8 mouse cellular contexts compared by ENCODE assay signal in genomic region chr17:36835591-36836426, GRCm38 (mm10). TPM values are rescaled to one million over a fixed set of nuclear protein-coding genes. Genes with fewer than 3 reads are reported as not detected.
DNase-seq lines count a peak whose midpoint lies in the region; ATAC-seq and TF ChIP-seq lines count a peak whose summit lies in the region.

No protein-coding gene starts in this region.

- no peak for ATAC-seq in forebrain, embryonic 13.5 days
- no peak for ATAC-seq in heart, postnatal 0 days (ENCODE audit: insufficient read depth, low read depth)
- peak; percentile 37 for ATAC-seq in liver, postnatal 0 days
- 0 out of 2 replicates have a peak, but pooled peaks have one; percentile 2 for ATAC-seq in neural tube, embryonic 14.5 days (ENCODE audit: low read depth)

- peak overlapping the region; percentile 59 for H3K4me2 ChIP-seq in forebrain, embryonic 13.5 days
- peak overlapping the region; percentile 69 for H3K4me2 ChIP-seq in heart, postnatal 0 days (ENCODE audit: low read depth, low read length)
- peak overlapping the region; percentile 94 for H3K4me2 ChIP-seq in liver, postnatal 0 days (ENCODE audit: low read depth, low read length)
- peak overlapping the region; percentile 63; the same call in 1 of the 2 replicates for H3K4me2 ChIP-seq in neural tube, embryonic 14.5 days (ENCODE audit: low read depth, low read length)

- no peak for TF ChIP-seq EP300 in heart, postnatal 0 days (IDR thresholded peaks at IDR 0.05; ENCODE audit: low read depth)
- TF ChIP-seq EP300 in liver, postnatal 0 days (IDR thresholded peaks at IDR 0.05; ENCODE audit: low read depth) = no peak

- no peak for TF ChIP-seq CTCF in E14TG2a.4 (conservative IDR thresholded peaks at IDR 0.05; ENCODE audit: low read length)
- TF ChIP-seq CTCF in heart, postnatal 0 days (IDR thresholded peaks at IDR 0.05; ENCODE audit: low read depth) = peak; percentile 17
- TF ChIP-seq CTCF in liver, postnatal 0 days (IDR thresholded peaks at IDR 0.05; ENCODE audit: low read depth) = peak; percentile 49
- TF ChIP-seq CTCF in thymus, adult 2 months (IDR thresholded peaks at IDR 0.05; ENCODE audit: borderline replicate concordance, control insufficient read depth, extremely low read depth, insufficient read depth, low read length, poor library complexity) = no peak

- H3K9ac ChIP-seq in forebrain, embryonic 13.5 days = no peak overlapping the region
- H3K9ac ChIP-seq in heart, postnatal 0 days (replicated peaks; ENCODE audit: low read depth, low read length) = 0 out of 2 replicates have a peak overlapping the region, but pooled peaks have one; percentile 26
- H3K9ac ChIP-seq in liver, postnatal 0 days (replicated peaks) = peak overlapping the region; percentile 73; the same call in 1 of the 2 replicates
- H3K9ac ChIP-seq in neural tube, embryonic 14.5 days (replicated peaks; ENCODE audit: low read depth, low read length) = no peak overlapping the region

- H3K27ac ChIP-seq in forebrain, embryonic 13.5 days = no peak overlapping the region
- peak overlapping the region; percentile 93 for H3K27ac ChIP-seq in heart, postnatal 0 days (ENCODE audit: low read depth)
- peak overlapping the region; percentile 85 for H3K27ac ChIP-seq in liver, postnatal 0 days (ENCODE audit: low read depth)
- H3K27ac ChIP-seq in neural tube, embryonic 14.5 days (ENCODE audit: low read depth, low read length) = no peak overlapping the region
- no peak overlapping the region; the same call in 1 of the 2 replicates for H3K27ac ChIP-seq in thymus, adult 2 months (ENCODE audit: control insufficient read depth, insufficient read depth, low read length)

- peak overlapping the region; percentile 88 for H3K4me3 ChIP-seq in E14TG2a.4 (replicated peaks; ENCODE audit: low read length)
- no peak overlapping the region; the same call in 1 of the 2 replicates for H3K4me3 ChIP-seq in forebrain, embryonic 13.5 days
- H3K4me3 ChIP-seq in heart, postnatal 0 days (ENCODE audit: low read depth, low read length) = peak overlapping the region; percentile 69
- peak overlapping the region; percentile 66 for H3K4me3 ChIP-seq in liver, postnatal 0 days (ENCODE audit: low read depth, low read length)
- no peak overlapping the region for H3K4me3 ChIP-seq in neural tube, embryonic 14.5 days (ENCODE audit: low read depth, low read length)
- H3K4me3 ChIP-seq in thymus, adult 2 months (ENCODE audit: control insufficient read depth, insufficient read depth, low read length) = no peak overlapping the region

- no peaks in the 10 kb centered on the region for H3K27me3 ChIP-seq in E14TG2a.4 (ENCODE audit: insufficient read depth, low read length)
- H3K27me3 ChIP-seq in forebrain, embryonic 13.5 days = no peaks in the 10 kb centered on the region
- H3K27me3 ChIP-seq in heart, postnatal 0 days (ENCODE audit: control insufficient read depth, insufficient read depth, low read length) = no peaks in the 10 kb centered on the region
- H3K27me3 ChIP-seq in liver, postnatal 0 days (ENCODE audit: insufficient read depth, low read length) = no peaks in the 10 kb centered on the region
- H3K27me3 ChIP-seq in neural tube, embryonic 14.5 days (ENCODE audit: control insufficient read depth, insufficient read depth, low read length) = no peaks in the 10 kb centered on the region
- H3K27me3 ChIP-seq in thymus, adult 2 months (ENCODE audit: control insufficient read depth, insufficient read depth, low read length) = no peaks in the 10 kb centered on the region

- H3K36me3 ChIP-seq in E14TG2a.4 (ENCODE audit: insufficient read depth, low read length) = peaks cover 14% of the 10 kb centered on the region
- no peaks in the 10 kb centered on the region for H3K36me3 ChIP-seq in forebrain, embryonic 13.5 days (ENCODE audit: poor library complexity, severe bottlenecking)
- 0 out of 2 replicates have a peak, but pooled peaks cover 9% of the 10 kb centered on the region for H3K36me3 ChIP-seq in heart, postnatal 0 days (replicated peaks; ENCODE audit: control insufficient read depth, insufficient read depth, low read length)
- H3K36me3 ChIP-seq in liver, postnatal 0 days (replicated peaks; ENCODE audit: insufficient read depth, low read length) = no peaks in the 10 kb centered on the region
- H3K36me3 ChIP-seq in neural tube, embryonic 14.5 days (ENCODE audit: control insufficient read depth, insufficient read depth, low read length) = no peaks in the 10 kb centered on the region
- no peaks in the 10 kb centered on the region for H3K36me3 ChIP-seq in thymus, adult 2 months (ENCODE audit: control insufficient read depth, insufficient read depth, low read length)

- DNase-seq in c-Kit-negative CD71-positive TER-119-positive erythroid progenitor cells, embryonic 14.5 days (ENCODE audit: low read depth, low spot score) = peak; percentile 48
- peak; percentile 54 for DNase-seq in heart, postnatal 0 days (ENCODE audit: low spot score)
- peak; percentile 73 to 82 for DNase-seq in kidney, postnatal 36 days
- DNase-seq in liver, postnatal 0 days = peak; percentile 72
- DNase-seq in thymus, adult 2 months = peak; percentile 75

- H3K4me1 ChIP-seq in E14TG2a.4 (replicated peaks; ENCODE audit: low read depth, low read length) = peaks cover 65% of the 10 kb centered on the region
- peaks cover 17% of the 10 kb centered on the region for H3K4me1 ChIP-seq in forebrain, embryonic 13.5 days
- peaks cover 8% of the 10 kb centered on the region for H3K4me1 ChIP-seq in heart, postnatal 0 days (ENCODE audit: control insufficient read depth, insufficient read depth)
- H3K4me1 ChIP-seq in liver, postnatal 0 days (ENCODE audit: insufficient read depth) = peaks cover 15% of the 10 kb centered on the region
- peaks cover 5% of the 10 kb centered on the region for H3K4me1 ChIP-seq in neural tube, embryonic 14.5 days (ENCODE audit: control insufficient read depth, insufficient read depth, low read length)
- peaks cover 6% of the 10 kb centered on the region for H3K4me1 ChIP-seq in thymus, adult 2 months (replicated peaks; ENCODE audit: control insufficient read depth, insufficient read depth, low read length)

- WGBS in forebrain, embryonic 13.5 days = 37% methylated on average over 12 of the region's 12 CpGs
- WGBS in heart, postnatal 0 days = 34% methylated on average over 12 of the region's 12 CpGs
- WGBS in liver, postnatal 0 days (ENCODE audit: insufficient replicate concordance) = 27% methylated on average over 12 of the region's 12 CpGs
- 38% methylated on average over 12 of the region's 12 CpGs for WGBS in neural tube, embryonic 14.5 days
- WGBS in thymus, adult 2 months = 42% methylated on average over 12 of the region's 12 CpGs

- H3K9me3 ChIP-seq in E14TG2a.4 (ENCODE audit: low read length) = peaks cover 9% of the 10 kb centered on the region
- H3K9me3 ChIP-seq in forebrain, embryonic 13.5 days (replicated peaks) = no peaks in the 10 kb centered on the region
- no peaks in the 10 kb centered on the region for H3K9me3 ChIP-seq in heart, postnatal 0 days (replicated peaks; ENCODE audit: control insufficient read depth, low read length)
- no peaks in the 10 kb centered on the region; the same call in 1 of the 2 replicates for H3K9me3 ChIP-seq in liver, postnatal 0 days (ENCODE audit: low read length)
- no peaks in the 10 kb centered on the region for H3K9me3 ChIP-seq in neural tube, embryonic 14.5 days (ENCODE audit: control insufficient read depth, low read length)

- TF ChIP-seq POLR2A in thymus, adult 2 months (IDR thresholded peaks at IDR 0.05; ENCODE audit: control insufficient read depth, extremely low read depth, insufficient read depth, low read length, poor library complexity) = no peak

RNA-seq across cellular contexts. Expression of gene Trim26, which starts 1.1 kb away (rescaled TPM):
- polyA plus RNA-seq in forebrain, embryonic 13.5 days (2015; fragmentation: Nextera tagmentation; extraction: Ambion mirVana) = 34.4 and 39.2 TPM in 2 replicates
- total RNA-seq in heart, postnatal 0 days (2014; rRNA removed; ENCODE audit: low replicate concordance) = 11.4 and 13.8 TPM in 2 replicates
- 14.0 and 14.9 TPM in 2 replicates for polyA plus RNA-seq in heart, postnatal 0 days (2015; fragmentation: Nextera tagmentation; extraction: Ambion mirVana)
- 16.8 and 19.1 TPM in 2 replicates for polyA plus RNA-seq in liver, postnatal 0 days (2015; fragmentation: Nextera tagmentation; extraction: Ambion mirVana)
- 42.2 and 47.2 TPM in 2 replicates for polyA plus RNA-seq in neural tube, embryonic 14.5 days (2014; fragmentation: Nextera tagmentation; extraction: Ambion mirVana)
- 32.0 and 39.9 TPM in 2 replicates for polyA plus RNA-seq in thymus, adult 2 months (2012; rRNA removed)

RNA-seq across cellular contexts. Expression of gene H2-M10.6, which starts 23.8 kb away (rescaled TPM):
- not detected in 2 replicates for polyA plus RNA-seq in forebrain, embryonic 13.5 days (2015; fragmentation: Nextera tagmentation; extraction: Ambion mirVana)
- not detected in 2 replicates for total RNA-seq in heart, postnatal 0 days (2014; rRNA removed; ENCODE audit: low replicate concordance)
- not detected in 2 replicates for polyA plus RNA-seq in heart, postnatal 0 days (2015; fragmentation: Nextera tagmentation; extraction: Ambion mirVana)
- polyA plus RNA-seq in liver, postnatal 0 days (2015; fragmentation: Nextera tagmentation; extraction: Ambion mirVana) = not detected in 2 replicates
- not detected in 2 replicates for polyA plus RNA-seq in neural tube, embryonic 14.5 days (2014; fragmentation: Nextera tagmentation; extraction: Ambion mirVana)
- polyA plus RNA-seq in thymus, adult 2 months (2012; rRNA removed) = not detected in 2 replicates

RNA-seq across cellular contexts. Expression of gene Trim15, which starts 31.2 kb away (rescaled TPM):
- 0.30 and 0.41 TPM in 2 replicates for polyA plus RNA-seq in forebrain, embryonic 13.5 days (2015; fragmentation: Nextera tagmentation; extraction: Ambion mirVana)
- total RNA-seq in heart, postnatal 0 days (2014; rRNA removed; ENCODE audit: low replicate concordance) = not detected in 2 replicates
- not detected in 2 replicates for polyA plus RNA-seq in heart, postnatal 0 days (2015; fragmentation: Nextera tagmentation; extraction: Ambion mirVana)
- 0.12 TPM in 1 of 2 replicates, not detected in the other for polyA plus RNA-seq in liver, postnatal 0 days (2015; fragmentation: Nextera tagmentation; extraction: Ambion mirVana)
- 0.25 and 0.90 TPM in 2 replicates for polyA plus RNA-seq in neural tube, embryonic 14.5 days (2014; fragmentation: Nextera tagmentation; extraction: Ambion mirVana)
- 0.13 and 0.30 TPM in 2 replicates for polyA plus RNA-seq in thymus, adult 2 months (2012; rRNA removed)

RNA-seq across cellular contexts. Expression of gene Trim10, which starts 33.6 kb away (rescaled TPM):
- polyA plus RNA-seq in forebrain, embryonic 13.5 days (2015; fragmentation: Nextera tagmentation; extraction: Ambion mirVana) = 1.2 and 2.1 TPM in 2 replicates
- total RNA-seq in heart, postnatal 0 days (2014; rRNA removed; ENCODE audit: low replicate concordance) = 0.15 TPM in 1 of 2 replicates, not detected in the other
- polyA plus RNA-seq in heart, postnatal 0 days (2015; fragmentation: Nextera tagmentation; extraction: Ambion mirVana) = 0.63 and 0.97 TPM in 2 replicates
- 85.7 and 86.7 TPM in 2 replicates for polyA plus RNA-seq in liver, postnatal 0 days (2015; fragmentation: Nextera tagmentation; extraction: Ambion mirVana)
- polyA plus RNA-seq in neural tube, embryonic 14.5 days (2014; fragmentation: Nextera tagmentation; extraction: Ambion mirVana) = 1.1 and 1.3 TPM in 2 replicates
- polyA plus RNA-seq in thymus, adult 2 months (2012; rRNA removed) = 0.09 TPM in 1 of 2 replicates, not detected in the other

RNA-seq across cellular contexts. Expression of gene Trim40, which starts 54.1 kb away (rescaled TPM):
- not detected in 2 replicates for polyA plus RNA-seq in forebrain, embryonic 13.5 days (2015; fragmentation: Nextera tagmentation; extraction: Ambion mirVana)
- not detected in 2 replicates for total RNA-seq in heart, postnatal 0 days (2014; rRNA removed; ENCODE audit: low replicate concordance)
- polyA plus RNA-seq in heart, postnatal 0 days (2015; fragmentation: Nextera tagmentation; extraction: Ambion mirVana) = not detected in 2 replicates
- not detected in 2 replicates for polyA plus RNA-seq in liver, postnatal 0 days (2015; fragmentation: Nextera tagmentation; extraction: Ambion mirVana)
- polyA plus RNA-seq in neural tube, embryonic 14.5 days (2014; fragmentation: Nextera tagmentation; extraction: Ambion mirVana) = not detected in 2 replicates
- polyA plus RNA-seq in thymus, adult 2 months (2012; rRNA removed) = 0.38 and 0.71 TPM in 2 replicates

Comparison
In these comparisons a context has a peak if more than half of its experiments do, and no peak if none do; other contexts are left out.
1. H3K4me3 ChIP-seq: peak in E14TG2a.4 (single experiment), heart, postnatal 0 days (single experiment) and liver, postnatal 0 days (single experiment); none in forebrain, embryonic 13.5 days (single experiment), neural tube, embryonic 14.5 days (single experiment) and thymus, adult 2 months (single experiment).
2. CTCF ChIP-seq: peak in heart, postnatal 0 days (single experiment) and liver, postnatal 0 days (single experiment); none in E14TG2a.4 (single experiment) and thymus, adult 2 months (single experiment).
3. ATAC-seq: peak in liver, postnatal 0 days (single experiment) and neural tube, embryonic 14.5 days (single experiment); none in forebrain, embryonic 13.5 days (single experiment) and heart, postnatal 0 days (single experiment).
4. H3K27ac ChIP-seq: peak in heart, postnatal 0 days (single experiment) and liver, postnatal 0 days (single experiment); none in forebrain, embryonic 13.5 days (single experiment), neural tube, embryonic 14.5 days (single experiment) and thymus, adult 2 months (single experiment).
5. H3K9ac ChIP-seq: peak in heart, postnatal 0 days (single experiment) and liver, postnatal 0 days (single experiment); none in forebrain, embryonic 13.5 days (single experiment) and neural tube, embryonic 14.5 days (single experiment).
6. Peak in every context shown above with its lines, with median percentiles within 50 percentile points of each other: DNase-seq and H3K4me2 ChIP-seq.